Mouse (Mus musculus): ENCODE results near the gene Acsm5.

Acsm5 gene

GRCm38 (mm10) chr7:119519163-119519562 is at the start of gene Acsm5:
Acsm5 (plus strand) TSS chr7:119519463.
- no peak for DNase-seq (ENCODE audit: low spot score in 2 of 2)

- no peak for DNase-seq (ENCODE audit: low spot score in 2 of 2)
These were observed 42.5 kb upstream of the Acsm5 start for GRCm38 (mm10) chr7:119476500-119477389.

- DNase-seq (ENCODE audit: low spot score in 2 of 2): no peak
These were observed 40.0 kb upstream of the Acsm5 start, which contains the start of gene Umod for GRCm38 (mm10) chr7:119479256-119479655. Umod (minus strand) TSS chr7:119479282.

GRCm38 (mm10) chr7:119484154-119484553 is 35.1 kb upstream of the Acsm5 start:
- DNase-seq (ENCODE audit: low spot score in 2 of 2): no peak

- DNase-seq (ENCODE audit: low spot score in 2 of 2): no peak
These were observed 32.6 kb upstream of the Acsm5 start for GRCm38 (mm10) chr7:119486683-119487082.

GRCm38 (mm10) chr7:119490041-119490780 is 29.1 kb upstream of the Acsm5 start:
- DNase-seq (ENCODE audit: low spot score in 2 of 2): no peak

- DNase-seq (ENCODE audit: low spot score in 2 of 2): no peak
These were observed 8.1 kb upstream of the Acsm5 start for GRCm38 (mm10) chr7:119511143-119511542.

GRCm38 (mm10) chr7:119513056-119513455 is 6.2 kb upstream of the Acsm5 start:
- no peak for DNase-seq (ENCODE audit: low spot score in 2 of 2)

- peak in 1 of 2 experiments; percentile 2 for DNase-seq (ENCODE audit: low spot score in 2 of 2)
These were observed 3.6 kb upstream of the Acsm5 start for GRCm38 (mm10) chr7:119515492-119516271.

GRCm38 (mm10) chr7:119516272-119516558 is 3.0 kb upstream of the Acsm5 start:
- DNase-seq (ENCODE audit: low spot score in 2 of 2): no peak

- DNase-seq (ENCODE audit: low spot score in 2 of 2): peak in 1 of 2 experiments; percentile 10
These were observed 391 bp downstream of the Acsm5 start for GRCm38 (mm10) chr7:119519654-119520053.

- DNase-seq (ENCODE audit: low spot score in 2 of 2): no peak
These were observed 2.6 kb downstream of the Acsm5 start for GRCm38 (mm10) chr7:119521816-119522215.

GRCm38 (mm10) chr7:119522385-119522784 is 3.1 kb downstream of the Acsm5 start:
- DNase-seq (ENCODE audit: low spot score in 2 of 2): no peak

- DNase-seq (ENCODE audit: low spot score in 2 of 2): no peak
These were observed 4.1 kb downstream of the Acsm5 start, which contains the start of gene Pdilt for GRCm38 (mm10) chr7:119523389-119523788. Pdilt (minus strand) TSS chr7:119523489.

GRCm38 (mm10) chr7:119525881-119526281 is 6.6 kb downstream of the Acsm5 start:
- DNase-seq (ENCODE audit: low spot score in 2 of 2): no peak

- DNase-seq (ENCODE audit: low spot score in 2 of 2): no peak
These were observed 7.2 kb downstream of the Acsm5 start for GRCm38 (mm10) chr7:119526486-119526885.

GRCm38 (mm10) chr7:119527135-119527534 is 7.9 kb downstream of the Acsm5 start:
- no peak for DNase-seq (ENCODE audit: low spot score in 2 of 2)

- DNase-seq (ENCODE audit: low spot score in 2 of 2): no peak
These were observed 8.3 kb downstream of the Acsm5 start for GRCm38 (mm10) chr7:119527548-119527947.

- DNase-seq (ENCODE audit: low spot score in 2 of 2): no peak
These were observed 9.4 kb downstream of the Acsm5 start for GRCm38 (mm10) chr7:119528617-119529016.

GRCm38 (mm10) chr7:119532924-119533323 is 13.7 kb downstream of the Acsm5 start:
- DNase-seq (ENCODE audit: low spot score in 2 of 2): no peak

- DNase-seq (ENCODE audit: low spot score in 2 of 2): no peak
These were observed 15.1 kb downstream of the Acsm5 start for GRCm38 (mm10) chr7:119534389-119534788.

GRCm38 (mm10) chr7:119542445-119542844 is 23.2 kb downstream of the Acsm5 start:
- DNase-seq (ENCODE audit: low spot score in 2 of 2): no peak
